Mouse (Mus musculus) Muller cell, postnatal 12 days (primary cell): Measurements from ENCODE around the gene Gsn.
A peak's percentile ranks its signal among the peaks of the same experiment; 100 is the strongest.

Experiments used
- DNase-seq: peaks from one replicate; pipeline ENCODE4 v3.0.0-alpha.2; 2015; ENCODE audit errors: inconsistent ontology term

The Gsn gene

GRCm38 (mm10) chr2:35255885-35256833 is at the start of gene Gsn:
Gene Gsn (plus strand): TSS chr2:35256380.
- peak; percentile 77 for DNase-seq

- DNase-seq = no peak
Measured at GRCm38 (mm10) chr2:35206761-35207160, 49.4 kb upstream of the Gsn start.

GRCm38 (mm10) chr2:35208054-35208453 is 48.1 kb upstream of the Gsn start:
- no peak for DNase-seq

- DNase-seq = no peak
Measured at GRCm38 (mm10) chr2:35208931-35209665, 47.1 kb upstream of the Gsn start.

- no peak for DNase-seq
Measured at GRCm38 (mm10) chr2:35211681-35212080, 44.5 kb upstream of the Gsn start.

GRCm38 (mm10) chr2:35213345-35213910 is 42.8 kb upstream of the Gsn start:
- DNase-seq = no peak

GRCm38 (mm10) chr2:35214881-35215358 is 41.3 kb upstream of the Gsn start:
- peak; percentile 77 for DNase-seq

- DNase-seq = no peak
Measured at GRCm38 (mm10) chr2:35215363-35215762, 40.8 kb upstream of the Gsn start.

- no peak for DNase-seq
Measured at GRCm38 (mm10) chr2:35216701-35217100, 39.5 kb upstream of the Gsn start.

- no peak for DNase-seq
Measured at GRCm38 (mm10) chr2:35218736-35219135, 37.4 kb upstream of the Gsn start.

- DNase-seq = no peak
Measured at GRCm38 (mm10) chr2:35222822-35223391, 33.3 kb upstream of the Gsn start.

- DNase-seq = no peak
Measured at GRCm38 (mm10) chr2:35224285-35224684, 31.9 kb upstream of the Gsn start.

GRCm38 (mm10) chr2:35228145-35228544 is 28.0 kb upstream of the Gsn start:
- DNase-seq = no peak

GRCm38 (mm10) chr2:35230215-35230614 is 26.0 kb upstream of the Gsn start:
- peak; percentile 80 for DNase-seq

GRCm38 (mm10) chr2:35231871-35232270 is 24.3 kb upstream of the Gsn start:
- DNase-seq = no peak

GRCm38 (mm10) chr2:35232595-35233445 is 23.4 kb upstream of the Gsn start:
- no peak for DNase-seq

GRCm38 (mm10) chr2:35233898-35234297 is 22.3 kb upstream of the Gsn start:
- no peak for DNase-seq

GRCm38 (mm10) chr2:35235021-35235420 is 21.2 kb upstream of the Gsn start:
- peak; percentile 57 for DNase-seq

- no peak for DNase-seq
Measured at GRCm38 (mm10) chr2:35244241-35244640, 11.9 kb upstream of the Gsn start.

GRCm38 (mm10) chr2:35247763-35248162 is 8.4 kb upstream of the Gsn start:
- DNase-seq = no peak

GRCm38 (mm10) chr2:35252733-35253132 is 3.4 kb upstream of the Gsn start:
- no peak for DNase-seq
